Mouse (Mus musculus) lung, postnatal 0 days (tissue): Measurements from ENCODE around the gene Sipa1l3. TPM values are rescaled to one million over a fixed set of nuclear protein-coding genes. Genes with fewer than 3 reads are reported as not detected.

Experiments
- ATAC-seq: fragments of 200-750 bp; cut with Nextera tagmentation; 2 replicates; pipeline ENCODE4 v1.8.0; 2017; ENCODE audit warnings: moderate library complexity
- DNase-seq: peaks from one replicate; pipeline ENCODE4 v3.0.0-alpha.2; 2016; ENCODE audit warnings: low spot score
- H3K27ac ChIP-seq: fragments of 300-500 bp; sonication (generic); 2 replicates; pipeline ENCODE4 v1.5.1; 2014; ENCODE audit warnings: antibody characterized with exemption, mild to moderate bottlenecking, low read length, mixed read lengths
- H3K27me3 ChIP-seq: fragments of 300-500 bp; sonication (generic); replicated peaks from 2 replicates; pipeline ENCODE4 v1.6.1; 2014; ENCODE audit warnings: low read length, mixed read lengths; ENCODE audit not compliant: insufficient read depth
- H3K36me3 ChIP-seq: fragments of 300-500 bp; sonication (generic); 2 replicates; pipeline ENCODE4 v1.6.1; 2014; ENCODE audit warnings: low read length, mixed read lengths; ENCODE audit not compliant: insufficient read depth
- H3K4me1 ChIP-seq: fragments of 300-500 bp; sonication (generic); 2 replicates; pipeline ENCODE4 v1.6.1; 2014; ENCODE audit warnings: antibody characterized with exemption, low read depth, low read length, mixed read lengths; ENCODE audit not compliant: insufficient read depth
- H3K4me2 ChIP-seq: fragments of 300-500 bp; sonication (generic); replicated peaks from 2 replicates; pipeline ENCODE4 v1.6.1; 2014; ENCODE audit warnings: low read depth, mild to moderate bottlenecking, low read length, moderate library complexity, mixed read lengths
- H3K4me3 ChIP-seq: fragments of 300-500 bp; sonication (generic); 2 replicates; pipeline ENCODE4 v1.5.1; 2014; ENCODE audit warnings: low read depth, low read length
- H3K9ac ChIP-seq: fragments of 300-500 bp; sonication (generic); replicated peaks from 2 replicates; pipeline ENCODE4 v1.6.1; 2014; ENCODE audit warnings: low read depth, mild to moderate bottlenecking
- H3K9me3 ChIP-seq: fragments of 300-500 bp; sonication (generic); 2 replicates; pipeline ENCODE4 v1.6.1; 2016; ENCODE audit warnings: low read length, mixed read lengths
- CTCF ChIP-seq: IDR thresholded peaks from 2 replicates; pipeline ENCODE4 v1.5.1; 2016; ENCODE audit warnings: antibody characterized with exemption, mild to moderate bottlenecking
- EP300 ChIP-seq: IDR thresholded peaks from 2 replicates; pipeline ENCODE4 v1.6.1; 2016; ENCODE audit warnings: antibody characterized with exemption, mild to moderate bottlenecking, control low read depth
- WGBS: fragments of 180-500 bp; shearing (Covaris S2); extraction: QIAGEN DNeasy Blood & Tissue Kit; methylation state at CpG from one replicate; pipeline ENCODE4 v1.1.7; 2014; 5-methylcytosine and 5-hydroxymethylcytosine counted together
- polyA plus RNA-seq: library from polyadenylated mRNA; unstranded; fragments of >200 nt; fragmentation: Nextera tagmentation; extraction: Ambion mirVana; gene quantifications from 2 replicates; pipeline ENCODE4 v1.2.1, GENCODE M21; 2015

The Sipa1l3 gene
- polyA plus RNA-seq, 1 experiment from 2014 or later: 18.5 TPM

DNA sequence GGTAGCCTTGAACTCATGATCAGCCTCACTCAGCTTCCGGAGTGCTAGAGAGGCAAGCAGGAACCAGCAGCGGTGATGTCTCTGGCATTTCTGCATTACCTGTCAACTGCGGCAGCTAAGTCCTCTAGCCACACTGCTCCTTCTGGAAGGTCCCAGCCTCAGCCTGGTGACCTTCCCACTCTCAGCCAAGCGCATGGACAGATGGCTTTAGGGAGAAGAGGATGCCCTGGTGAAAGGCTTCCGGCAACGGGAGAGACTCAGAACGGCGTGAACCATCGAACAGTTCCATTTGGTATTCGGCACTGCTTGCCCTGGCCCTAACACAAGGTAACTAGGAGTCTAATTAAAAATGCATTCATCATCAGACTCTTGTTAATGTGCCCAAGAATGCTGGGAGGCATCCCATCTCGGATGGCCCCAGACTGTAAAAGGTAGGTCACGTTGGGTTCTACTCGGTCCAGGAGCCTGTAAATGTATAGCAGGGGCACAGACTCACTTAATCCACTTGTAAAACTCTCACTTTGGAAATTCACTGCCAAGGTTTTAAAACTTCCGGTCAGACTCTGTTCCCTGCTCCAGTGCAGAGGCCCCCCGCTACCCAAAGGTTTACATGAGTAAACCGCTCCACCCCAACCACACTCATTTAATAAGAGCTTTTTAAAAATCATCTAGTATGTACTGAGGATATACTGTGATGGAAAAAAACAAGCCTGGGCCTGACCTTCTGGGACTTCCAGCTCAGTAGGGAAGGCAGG, 37.7 kb downstream of the Sipa1l3 start:
- Histone ChIP-seq H3K27me3 (no peaks in the 10 kb centered on the region), H3K4me3 (no peak overlapping the region), H3K36me3 (no peaks in the 10 kb centered on the region), H3K27ac (peak overlapping the region; percentile 54), H3K4me2 (no peak overlapping the region), H3K9me3 (no peaks in the 10 kb centered on the region), H3K9ac (no peak overlapping the region), H3K4me1 (peaks cover 7% of the 10 kb centered on the region; the same call in 1 of the 2 replicates)
- ATAC-seq (no peak), DNase-seq (no peak)
- 73% methylated on average over 16 of the region's 16 CpGs for WGBS
- no peak for TF ChIP-seq EP300

DNA sequence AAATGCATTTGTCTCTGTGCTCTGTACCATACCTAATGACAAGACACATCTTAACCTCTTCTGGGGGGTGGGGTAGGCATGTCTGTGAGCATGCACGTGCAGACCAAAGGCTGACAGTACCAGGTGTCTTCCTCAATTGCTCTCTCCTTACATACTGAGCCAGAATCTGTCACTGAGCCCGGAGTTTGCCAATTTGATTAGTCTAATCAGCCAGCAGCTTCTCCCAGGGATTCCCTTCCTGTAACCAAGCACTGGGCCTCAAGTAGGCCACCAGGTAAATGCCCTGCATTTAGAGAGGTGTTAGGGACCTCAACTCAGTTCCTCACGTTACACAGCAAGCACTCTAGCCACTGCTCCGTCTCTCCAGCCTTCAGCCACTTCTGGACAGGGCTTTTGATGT, 38.3 kb downstream of the Sipa1l3 start:
- Histone ChIP-seq H3K4me2 (no peak overlapping the region), H3K27ac (no peak overlapping the region), H3K4me3 (no peak overlapping the region), H3K27me3 (no peaks in the 10 kb centered on the region), H3K36me3 (no peaks in the 10 kb centered on the region), H3K9ac (no peak overlapping the region), H3K4me1 (peaks cover 7% of the 10 kb centered on the region; the same call in 1 of the 2 replicates), H3K9me3 (no peaks in the 10 kb centered on the region)
- 80% methylated on average over 4 of the region's 4 CpGs for WGBS
- no peak for TF ChIP-seq EP300
- no peak for TF ChIP-seq CTCF
- no peak for ATAC-seq
- no peak for DNase-seq

DNA sequence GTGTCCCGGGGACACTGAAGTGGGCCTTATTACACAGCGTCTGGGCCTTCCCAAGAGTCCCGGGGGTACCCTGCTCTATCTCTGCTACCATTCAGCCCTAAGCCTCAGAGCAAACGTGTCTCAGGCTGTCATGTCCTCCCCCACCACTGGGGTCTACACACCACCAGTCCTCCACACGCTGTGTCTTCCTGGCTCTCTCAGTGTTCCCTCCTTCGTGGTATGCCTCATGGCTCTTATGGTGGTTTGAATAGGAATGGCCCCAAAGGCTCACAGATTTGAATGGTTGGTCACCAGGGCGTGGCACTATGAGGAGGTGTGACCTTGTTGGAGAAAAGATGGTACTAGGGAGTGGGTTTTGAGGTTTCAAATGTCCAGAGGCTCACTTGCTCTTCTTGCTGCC, 43.4 kb downstream of the Sipa1l3 start:
- ATAC-seq (no peak), DNase-seq (no peak)
- Histone ChIP-seq H3K9ac (no peak overlapping the region), H3K36me3 (no peaks in the 10 kb centered on the region), H3K27ac (no peak overlapping the region), H3K4me3 (no peak overlapping the region), H3K4me2 (no peak overlapping the region), H3K4me1 (peaks cover 7% of the 10 kb centered on the region; the same call in 1 of the 2 replicates), H3K27me3 (no peaks in the 10 kb centered on the region), H3K9me3 (no peaks in the 10 kb centered on the region)
- TF ChIP-seq CTCF (no peak), EP300 (no peak)
- WGBS: 81% methylated on average over 7 of the region's 7 CpGs

DNA sequence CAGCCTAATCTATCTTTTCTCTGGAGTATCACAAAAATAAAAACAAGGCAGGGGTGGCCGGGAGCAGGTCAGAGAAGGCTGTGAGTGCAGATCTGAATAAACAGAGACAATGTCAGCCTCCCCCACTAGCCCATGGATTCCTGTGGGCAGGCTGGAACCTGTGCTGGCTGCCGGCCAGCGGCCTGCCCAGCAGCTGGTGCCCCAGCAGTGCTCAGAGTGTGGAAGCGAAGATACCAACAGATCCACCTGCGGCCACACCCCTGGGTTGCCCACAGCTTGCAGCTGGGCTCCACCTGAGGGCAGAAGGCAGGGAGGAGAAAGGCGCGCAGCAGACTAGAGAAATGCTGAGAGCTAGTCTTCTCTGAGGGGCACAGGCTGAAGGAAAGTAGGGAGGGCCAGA, 47.1 kb downstream of the Sipa1l3 start:
- no peak for TF ChIP-seq CTCF
- no peak for TF ChIP-seq EP300
- H3K4me3 ChIP-seq: no peak overlapping the region
- ATAC-seq: peak; percentile 49
- WGBS: 46% methylated on average over 7 of the region's 7 CpGs
- peak; percentile 58 for DNase-seq
- H3K9ac ChIP-seq: no peak overlapping the region
- H3K27ac ChIP-seq: peak overlapping the region; percentile 32; the same call in 1 of the 2 replicates
- H3K4me1 ChIP-seq: peaks cover 13% of the 10 kb centered on the region; the same call in 1 of the 2 replicates
- H3K36me3 ChIP-seq: no peaks in the 10 kb centered on the region
- H3K9me3 ChIP-seq: no peaks in the 10 kb centered on the region
- no peak overlapping the region for H3K4me2 ChIP-seq
- H3K27me3 ChIP-seq: no peaks in the 10 kb centered on the region

DNA sequence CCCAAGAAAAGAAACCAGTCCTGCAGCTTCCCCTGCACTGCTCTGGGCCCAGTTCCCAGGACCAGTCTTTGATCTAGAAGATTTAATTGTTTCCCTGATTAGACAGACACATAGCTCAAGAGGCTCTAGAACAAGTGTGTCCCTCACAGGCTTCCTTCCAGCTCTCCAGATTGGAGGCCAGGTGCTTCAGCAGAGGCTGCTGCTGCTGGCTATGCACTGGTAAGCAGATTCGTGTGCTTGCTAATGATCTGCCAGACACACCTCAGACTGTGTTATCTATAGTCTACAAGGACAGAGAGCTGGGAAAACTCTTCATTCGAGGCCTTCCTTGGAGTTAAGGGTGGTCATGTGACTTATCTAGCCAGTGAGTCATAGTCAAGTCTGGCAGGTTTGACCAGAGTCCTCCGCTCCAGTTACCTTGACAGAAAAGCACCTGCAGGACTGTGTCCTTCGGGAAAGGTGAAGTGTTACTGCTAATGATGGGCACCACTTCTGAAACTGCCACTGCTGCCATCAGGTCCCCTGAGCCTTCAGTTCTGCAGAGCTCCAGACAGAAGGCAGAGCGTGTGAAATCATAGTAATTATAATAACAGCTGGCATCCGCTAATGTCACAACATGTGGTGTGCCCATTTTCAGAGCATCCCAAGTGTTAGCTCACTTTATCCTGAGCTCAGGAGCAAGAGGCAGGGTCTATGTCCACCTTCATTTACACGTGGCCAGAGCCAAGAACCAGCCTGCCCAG, 48.7 kb downstream of the Sipa1l3 start:
- H3K4me1 ChIP-seq: peaks cover 13% of the 10 kb centered on the region; the same call in 1 of the 2 replicates
- peak overlapping the region; percentile 32; the same call in 1 of the 2 replicates for H3K27ac ChIP-seq
- H3K4me2 ChIP-seq: no peak overlapping the region
- DNase-seq (peak; percentile 88), ATAC-seq (peak; percentile 81)
- H3K4me3 ChIP-seq: no peak overlapping the region
- H3K9ac ChIP-seq: no peak overlapping the region
- peak; percentile 65 for TF ChIP-seq EP300
- TF ChIP-seq CTCF: no peak
- H3K9me3 ChIP-seq: no peaks in the 10 kb centered on the region
- H3K36me3 ChIP-seq: no peaks in the 10 kb centered on the region
- H3K27me3 ChIP-seq: no peaks in the 10 kb centered on the region
- WGBS: 48% methylated on average over 7 of the region's 7 CpGs

DNA sequence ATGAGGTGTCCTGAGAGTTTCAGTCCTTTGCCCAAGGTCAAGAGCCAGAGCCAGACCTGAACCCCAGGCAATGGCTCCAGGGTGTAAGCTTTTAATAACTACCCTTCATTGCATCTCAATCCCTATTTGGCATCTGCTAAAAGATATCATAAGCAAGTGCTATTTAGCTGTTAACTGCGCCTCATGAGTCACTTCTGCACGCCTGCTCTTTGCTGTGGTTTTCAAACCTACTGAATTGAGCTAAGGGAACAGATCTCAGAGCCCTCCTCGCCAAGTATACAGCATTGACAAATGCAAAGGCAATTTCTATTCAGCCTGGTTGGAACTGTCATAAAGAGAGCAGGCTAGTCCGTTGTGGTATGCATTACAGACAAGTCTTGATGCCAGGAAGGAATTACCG, 49.8 kb downstream of the Sipa1l3 start:
- Histone ChIP-seq H3K4me1 (peaks cover 13% of the 10 kb centered on the region; the same call in 1 of the 2 replicates), H3K27ac (no peak overlapping the region), H3K27me3 (no peaks in the 10 kb centered on the region), H3K4me2 (no peak overlapping the region), H3K9ac (no peak overlapping the region), H3K9me3 (no peaks in the 10 kb centered on the region), H3K4me3 (no peak overlapping the region), H3K36me3 (no peaks in the 10 kb centered on the region)
- 86% methylated on average over 5 of the region's 5 CpGs for WGBS
- no peak for DNase-seq
- TF ChIP-seq CTCF (no peak), EP300 (no peak)
- no peak for ATAC-seq
